Mouse (Mus musculus) hematopoietic multipotent progenitor cell, adult 10-12 weeks (in vitro differentiated cells): ENCODE measurements around the gene Fndc1. TPM values are rescaled to one million over a fixed set of nuclear protein-coding genes. Genes with fewer than 3 reads are reported as not detected.

Source experiments
- polyA plus RNA-seq: library from polyadenylated mRNA; stranded (reverse); fragments of >175 nt; gene quantifications from 2 replicates; pipeline ENCODE4 v1.2.3, GENCODE M21; 2012; ENCODE audit warnings: low replicate concordance

Fndc1 gene
- polyA plus RNA-seq = 0.99 and 4.6 TPM in 2 replicates

DNA sequence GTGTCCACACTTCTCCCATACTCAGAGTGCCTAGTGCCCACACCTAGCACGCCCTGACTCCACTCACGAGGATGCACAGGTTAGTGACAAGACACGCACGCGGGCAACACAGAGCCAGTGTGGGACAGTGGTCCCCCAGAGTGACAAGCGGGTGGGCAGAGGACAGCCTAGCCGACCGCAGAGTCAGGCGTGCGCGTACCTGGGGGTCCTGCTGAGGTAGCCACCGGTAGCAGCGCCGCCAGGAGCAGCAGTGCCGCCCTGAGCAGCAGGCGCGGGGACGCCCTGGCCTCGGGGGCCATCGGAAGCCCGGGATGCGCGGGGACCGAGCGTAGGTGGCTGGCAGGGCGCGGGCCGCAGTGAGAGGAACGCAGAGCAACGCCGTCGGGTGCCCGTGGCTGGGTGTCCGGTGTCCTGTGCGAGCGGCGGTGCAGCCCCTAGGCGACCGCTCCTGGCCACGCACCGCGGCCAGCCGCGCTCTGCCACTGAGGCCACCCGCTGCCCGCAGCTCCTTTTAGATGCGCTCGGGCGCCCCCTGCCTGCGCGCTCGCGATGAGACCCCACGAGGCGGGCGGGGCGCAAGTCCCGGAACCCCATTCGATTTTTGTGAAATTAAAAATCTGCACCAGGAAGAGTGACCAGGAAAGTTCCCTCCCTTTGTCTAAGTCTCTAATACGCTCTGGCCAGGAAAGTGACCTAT is at the start of gene Fndc1:
Fndc1 (minus strand) TSS at position 484 of the 697 bp plus-strand sequence.

Other genes starting within 250 kb of the Fndc1 start
- gene Tagap, start 98.7 kb upstream of the Fndc1 start, polyA plus RNA-seq = 9.8 and 13.0 TPM in 2 replicates
- gene Rsph3a, start 118.3 kb upstream of the Fndc1 start, polyA plus RNA-seq = 54.9 and 64.0 TPM in 2 replicates